Mouse (Mus musculus) lung, adult 2 months (tissue): ENCODE data around the gene Rabep2.
"Not testable (repeated sequence)": the region's sequence is repeated elsewhere in the genome, so short reads cannot be mapped to it uniquely, and the experiment has no call there.

Experiments
- CTCF ChIP-seq: fragments of 200-500 bp; IDR thresholded peaks from 2 replicates; pipeline ENCODE4 v1.5.1; 2011; ENCODE audit warnings: mild to moderate bottlenecking, low read length, control low read depth; ENCODE audit not compliant: insufficient read depth
- POLR2A ChIP-seq: fragments of 200-500 bp; IDR thresholded peaks from 2 replicates; pipeline ENCODE4 v1.6.1; 2011; ENCODE audit warnings: low read depth, mild to moderate bottlenecking, control low read depth, low read length, borderline replicate concordance; ENCODE audit errors: extremely low read depth

DNA sequence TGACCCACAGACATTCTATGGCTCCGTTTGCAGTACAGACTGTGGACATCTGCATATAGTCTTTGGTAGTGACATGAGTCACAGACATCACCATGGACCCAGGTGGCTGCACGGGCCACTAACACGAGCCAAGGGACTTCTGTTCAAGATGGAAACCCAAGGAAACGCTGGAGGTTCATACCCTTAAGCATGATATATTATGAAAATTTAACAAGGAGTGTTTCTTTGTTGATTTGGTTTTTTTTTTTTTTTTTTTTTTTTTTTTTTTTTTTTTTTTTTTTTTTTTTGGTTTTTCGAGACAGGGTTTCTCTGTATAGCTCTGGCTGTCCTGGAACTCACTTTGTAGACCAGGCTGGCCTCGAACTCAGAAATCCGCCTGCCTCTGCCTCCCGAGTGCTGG is 26.0 kb upstream of the Rabep2 start:
- not testable (repeated sequence) for TF ChIP-seq POLR2A, CTCF
